Mouse (Mus musculus) thymus, postnatal 25 days (tissue): ENCODE measurements around the gene Cacna2d4.
A peak's percentile ranks its signal among the peaks of the same experiment; 100 is the strongest.
"Not testable (repeated sequence)": the region's sequence is repeated elsewhere in the genome, so short reads cannot be mapped to it uniquely, and the experiment has no call there.

Source experiments
- DNase-seq: peaks from one replicate; pipeline ENCODE4 v3.0.0; 2022

Cacna2d4 gene

GRCm38 (mm10) chr6:119236241-119236640 lies at the start of gene Cacna2d4:
Gene Cacna2d4, plus strand, starts transcription at chr6:119236526.
- DNase-seq: no peak

GRCm38 (mm10) chr6:119186658-119187057 lies 49.7 kb upstream of the Cacna2d4 start:
- peak; percentile 5 for DNase-seq

GRCm38 (mm10) chr6:119187631-119188030 lies 48.7 kb upstream of the Cacna2d4 start:
- DNase-seq: no peak

- no peak for DNase-seq
These were observed 44.8 kb upstream of the Cacna2d4 start for GRCm38 (mm10) chr6:119191478-119191877.

- DNase-seq: no peak
These were observed 42.7 kb upstream of the Cacna2d4 start for GRCm38 (mm10) chr6:119193571-119194154.

GRCm38 (mm10) chr6:119194161-119194560 lies 42.2 kb upstream of the Cacna2d4 start:
- DNase-seq: no peak

- DNase-seq: no peak
These were observed 41.7 kb upstream of the Cacna2d4 start for GRCm38 (mm10) chr6:119194601-119195000.

GRCm38 (mm10) chr6:119196382-119197305 lies 39.7 kb upstream of the Cacna2d4 start, which contains the start of gene Cacna1c:
Gene Cacna1c, minus strand, starts transcription at chr6:119196418.
- DNase-seq: no peak

- DNase-seq: no peak
These were observed 37.6 kb upstream of the Cacna2d4 start for GRCm38 (mm10) chr6:119198534-119199273.

GRCm38 (mm10) chr6:119199274-119199879 lies 36.9 kb upstream of the Cacna2d4 start:
- DNase-seq: no peak

GRCm38 (mm10) chr6:119200362-119200761 lies 36.0 kb upstream of the Cacna2d4 start:
- DNase-seq: no peak

- no peak for DNase-seq
These were observed 34.8 kb upstream of the Cacna2d4 start for GRCm38 (mm10) chr6:119201575-119201974.

GRCm38 (mm10) chr6:119204286-119204685 lies 32.0 kb upstream of the Cacna2d4 start:
- no peak for DNase-seq

GRCm38 (mm10) chr6:119204915-119205314 lies 31.4 kb upstream of the Cacna2d4 start:
- no peak for DNase-seq

GRCm38 (mm10) chr6:119206006-119206405 lies 30.3 kb upstream of the Cacna2d4 start:
- DNase-seq: not testable (repeated sequence)

- DNase-seq: no peak
These were observed 23.0 kb upstream of the Cacna2d4 start for GRCm38 (mm10) chr6:119213375-119213774.

- no peak for DNase-seq
These were observed 22.1 kb upstream of the Cacna2d4 start for GRCm38 (mm10) chr6:119214190-119214589.

- no peak for DNase-seq
These were observed 21.2 kb upstream of the Cacna2d4 start for GRCm38 (mm10) chr6:119215040-119215613.

- no peak for DNase-seq
These were observed 18.7 kb upstream of the Cacna2d4 start for GRCm38 (mm10) chr6:119217661-119218060.

GRCm38 (mm10) chr6:119218591-119218990 lies 17.7 kb upstream of the Cacna2d4 start:
- DNase-seq: no peak

- DNase-seq: no peak
These were observed 17.0 kb upstream of the Cacna2d4 start for GRCm38 (mm10) chr6:119219237-119219870.

GRCm38 (mm10) chr6:119220297-119220696 lies 16.0 kb upstream of the Cacna2d4 start:
- peak; percentile 27 for DNase-seq
